Mouse (Mus musculus) MEL (cell line): ENCODE measurements around the gene Uaca.

ENCODE experiments used
- CTCF ChIP-seq, 3 experiments: IDR thresholded peaks in 2 of 3; conservative IDR thresholded peaks in 1 of 3; 2 replicates each; pipeline ENCODE4 v1.5.1; 2011 to 2012; ENCODE audit warnings: low read length in 3 of 3, low read depth in 2 of 3, mild to moderate bottlenecking in 2 of 3, improper control_type of control experiment in 1 of 3, inconsistent platforms in 1 of 3, mixed read lengths in 1 of 3, moderate library complexity in 1 of 3; ENCODE audit not compliant: control insufficient read depth in 1 of 3, insufficient read depth in 1 of 3, poor library complexity in 1 of 3, severe bottlenecking in 1 of 3
- EP300 ChIP-seq, 2 experiments: IDR thresholded peaks; 2 replicates each; pipeline ENCODE4 v1.6.1; 2011; ENCODE audit warnings: improper control_type of control experiment in 2 of 2, low read length in 2 of 2, low read depth in 1 of 2, mild to moderate bottlenecking in 1 of 2
- UBTF ChIP-seq: IDR thresholded peaks from 2 replicates; pipeline ENCODE4 v1.6.1; 2012; ENCODE audit warnings: low read depth, mild to moderate bottlenecking, inconsistent platforms, low read length, improper control_type of control experiment, moderate library complexity, borderline replicate concordance; ENCODE audit not compliant: insufficient read depth

DNA sequence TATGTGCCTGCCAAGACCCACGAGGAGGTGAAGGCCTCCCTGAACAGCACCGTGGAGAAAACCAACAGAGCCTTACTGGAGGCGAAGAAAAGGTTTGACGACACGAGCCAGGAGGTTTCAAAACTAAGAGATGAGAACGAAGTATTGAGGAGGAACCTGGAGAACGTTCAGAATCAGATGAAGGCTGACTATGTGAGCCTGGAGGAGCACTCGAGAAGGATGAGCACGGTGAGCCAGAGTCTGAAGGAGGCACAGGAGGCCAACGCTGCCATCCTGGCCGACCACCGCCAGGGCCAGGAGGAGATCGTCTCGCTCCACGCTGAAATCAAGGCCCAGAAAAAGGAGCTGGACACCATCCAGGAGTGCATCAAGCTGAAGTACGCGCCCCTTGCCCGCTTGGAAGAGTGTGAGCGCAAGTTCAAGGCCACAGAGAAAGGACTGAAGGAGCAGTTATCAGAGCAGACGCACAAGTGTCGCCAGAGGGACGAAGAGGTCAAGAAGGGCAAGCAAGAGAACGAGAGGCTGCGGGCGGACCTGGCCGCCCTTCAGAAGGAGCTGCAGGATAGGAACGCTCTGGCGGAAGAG is 76.7 kb downstream of the Uaca start:
- TF ChIP-seq EP300 (IDR thresholded peaks at IDR 0.05; ENCODE audit: low read depth in 1 of 2, low read length in 2 of 2) (no peak), UBTF (no peak), CTCF (IDR thresholded peaks at IDR 0.05 in 2 of 3, conservative IDR thresholded peaks at IDR 0.05 in 1 of 3; ENCODE audit: control insufficient read depth in 1 of 3, insufficient read depth in 1 of 3, low read depth in 2 of 3, low read length in 3 of 3, poor library complexity in 1 of 3, severe bottlenecking in 1 of 3) (no peak)
